Mouse (Mus musculus) intestine, postnatal 0 days (tissue): ENCODE measurements around the gene Tinagl1. TPM values are rescaled to one million over a fixed set of nuclear protein-coding genes. Genes with fewer than 3 reads are reported as not detected.

Experiments used
- ATAC-seq: fragments of 200-750 bp; cut with Nextera tagmentation; 2 replicates; pipeline ENCODE4 v1.8.0; 2017; ENCODE audit warnings: mild to moderate bottlenecking, moderate TSS enrichment, moderate library complexity
- H3K27ac ChIP-seq: fragments of 300-500 bp; sonication (generic); 2 replicates; pipeline ENCODE4 v1.5.1; 2014; ENCODE audit warnings: mild to moderate bottlenecking, low read depth, low read length, moderate library complexity
- H3K27me3 ChIP-seq: fragments of 300-500 bp; sonication (generic); replicated peaks from 2 replicates; pipeline ENCODE4 v1.6.1; 2014; ENCODE audit warnings: low read length, mixed read lengths; ENCODE audit not compliant: control insufficient read depth, insufficient read depth
- H3K36me3 ChIP-seq: fragments of 300-500 bp; sonication (generic); 2 replicates; pipeline ENCODE4 v1.6.1; 2014; ENCODE audit warnings: mild to moderate bottlenecking, moderate library complexity; ENCODE audit not compliant: control insufficient read depth, insufficient read depth
- H3K4me1 ChIP-seq: fragments of 300-500 bp; sonication (generic); replicated peaks from 2 replicates; pipeline ENCODE4 v1.6.1; 2014; ENCODE audit warnings: antibody characterized with exemption, low read length, mixed read lengths; ENCODE audit not compliant: control insufficient read depth, insufficient read depth
- H3K4me2 ChIP-seq: fragments of 300-500 bp; sonication (generic); replicated peaks from 2 replicates; pipeline ENCODE4 v1.6.1; 2014; ENCODE audit warnings: low read depth, mild to moderate bottlenecking, moderate library complexity
- H3K4me3 ChIP-seq: fragments of 300-500 bp; sonication (generic); 2 replicates; pipeline ENCODE4 v1.5.1; 2014; ENCODE audit warnings: low read depth, low read length
- H3K9ac ChIP-seq: fragments of 300-500 bp; sonication (generic); 2 replicates; pipeline ENCODE4 v1.6.1; 2014; ENCODE audit warnings: mild to moderate bottlenecking, low read depth, low read length
- H3K9me3 ChIP-seq: fragments of 300-500 bp; sonication (generic); 2 replicates; pipeline ENCODE4 v1.6.1; 2016; ENCODE audit warnings: mixed run types; ENCODE audit not compliant: control insufficient read depth
- CTCF ChIP-seq: sonication (generic); IDR thresholded peaks from 2 replicates; pipeline ENCODE4 v1.5.1; 2016; ENCODE audit warnings: low read depth, mild to moderate bottlenecking, control low read depth, antibody characterized with exemption, moderate library complexity
- WGBS: fragments of 180-500 bp; shearing (Covaris S2); extraction: QIAGEN DNeasy Blood & Tissue Kit; methylation state at CpG from one replicate; pipeline ENCODE4 v1.1.7; 2014; 5-methylcytosine and 5-hydroxymethylcytosine counted together
- polyA plus RNA-seq: library from polyadenylated mRNA; unstranded; fragments of >200 nt; fragmentation: Nextera tagmentation; extraction: Ambion mirVana; gene quantifications from 2 replicates; pipeline ENCODE4 v1.2.1, GENCODE M21; 2015

The Tinagl1 gene
- polyA plus RNA-seq, 1 experiment from 2014 or later = 88.8 TPM

- no peak for TF ChIP-seq CTCF
- 50% methylated on average over 9 of the region's 9 CpGs for WGBS
- Histone ChIP-seq H3K4me3 (no peak overlapping the region), H3K4me2 (no peak overlapping the region), H3K27ac (no peak overlapping the region), H3K9me3 (no peaks in the 10 kb centered on the region), H3K9ac (no peak overlapping the region), H3K4me1 (0 out of 2 replicates have a peak, but pooled peaks cover 5% of the 10 kb centered on the region), H3K36me3 (no peaks in the 10 kb centered on the region), H3K27me3 (peaks cover 39% of the 10 kb centered on the region)
- ATAC-seq = no peak
These were observed 33.9 kb downstream of the Tinagl1 start for GRCm38 (mm10) chr4:130140992-130141402.

GRCm38 (mm10) chr4:130139214-130139492 is 35.8 kb downstream of the Tinagl1 start, which contains the start of gene Hcrtr1:
Hcrtr1 (minus strand) TSS chr4:130139359.
- 2% methylated on average over 15 of the region's 15 CpGs for WGBS
- H3K9me3 ChIP-seq = no peaks in the 10 kb centered on the region
- H3K4me1 ChIP-seq = 0 out of 2 replicates have a peak, but pooled peaks cover 9% of the 10 kb centered on the region
- no peak for ATAC-seq
- peak within 1 kb of the TSS; percentile 29 for H3K4me3 ChIP-seq
- no peak for TF ChIP-seq CTCF
- peaks cover 39% of the 10 kb centered on the region for H3K27me3 ChIP-seq
- H3K4me2 ChIP-seq = peak within 1 kb of the TSS; percentile 58
- H3K9ac ChIP-seq = peak within 1 kb of the TSS; percentile 22; the same call in 1 of the 2 replicates
- no peak within 1 kb of the TSS for H3K27ac ChIP-seq
- H3K36me3 ChIP-seq = no peaks in the 10 kb centered on the region

DNA sequence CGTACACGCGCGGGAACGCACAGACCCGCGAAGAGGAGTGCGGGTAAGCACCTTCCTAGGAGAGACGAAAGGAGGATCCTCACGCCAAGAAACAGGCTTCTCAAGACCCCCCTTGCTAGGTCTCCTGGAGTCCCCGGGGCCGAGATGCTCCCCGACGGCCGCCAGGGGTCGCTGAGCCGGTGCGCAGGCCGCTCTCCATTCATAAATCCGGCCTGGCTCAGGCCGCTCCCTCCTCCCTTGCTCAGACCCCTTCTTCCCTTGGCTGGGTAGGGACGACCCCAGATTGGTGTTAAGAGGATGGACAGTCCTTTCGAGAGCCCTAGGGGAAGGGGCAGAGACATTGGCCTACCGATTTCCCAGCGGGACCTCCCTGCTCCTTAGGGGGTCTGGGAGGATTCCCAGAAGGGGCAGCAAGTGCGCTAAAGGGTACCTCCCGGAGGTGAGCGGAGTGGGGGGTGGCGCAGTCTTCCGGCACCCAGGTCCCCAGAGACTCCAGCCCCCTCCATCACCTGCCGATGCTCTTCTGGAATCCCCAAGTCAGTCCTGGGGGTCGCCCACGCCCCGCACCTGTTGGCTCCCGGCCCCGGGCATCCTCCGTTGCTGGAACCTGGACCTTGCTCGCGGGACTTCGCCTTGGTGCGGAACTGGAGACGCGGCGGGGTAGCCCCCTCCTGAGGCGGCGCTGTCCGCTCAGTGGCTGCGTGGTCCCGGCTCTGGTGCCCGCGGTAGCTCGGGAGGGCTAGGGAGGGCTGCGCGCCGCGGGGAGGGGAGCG is 36.3 kb downstream of the Tinagl1 start:
- TF ChIP-seq CTCF = peak; percentile 94
- H3K4me1 ChIP-seq = 0 out of 2 replicates have a peak, but pooled peaks cover 9% of the 10 kb centered on the region
- ATAC-seq = 0 out of 2 replicates have a peak, but pooled peaks have one; percentile 22
- H3K9me3 ChIP-seq = no peaks in the 10 kb centered on the region
- H3K4me3 ChIP-seq = peak overlapping the region; percentile 29
- H3K9ac ChIP-seq = peak overlapping the region; percentile 22; the same call in 1 of the 2 replicates
- H3K36me3 ChIP-seq = no peaks in the 10 kb centered on the region
- H3K4me2 ChIP-seq = peak overlapping the region; percentile 58
- whole genome bisulfite sequencing = under 1% methylated on average over 55 of the region's 57 CpGs
- no peak overlapping the region for H3K27ac ChIP-seq
- H3K27me3 ChIP-seq = peaks cover 39% of the 10 kb centered on the region

- H3K9me3 ChIP-seq = no peaks in the 10 kb centered on the region
These were observed 41.5 kb downstream of the Tinagl1 start for GRCm38 (mm10) chr4:130133399-130133798.

DNA sequence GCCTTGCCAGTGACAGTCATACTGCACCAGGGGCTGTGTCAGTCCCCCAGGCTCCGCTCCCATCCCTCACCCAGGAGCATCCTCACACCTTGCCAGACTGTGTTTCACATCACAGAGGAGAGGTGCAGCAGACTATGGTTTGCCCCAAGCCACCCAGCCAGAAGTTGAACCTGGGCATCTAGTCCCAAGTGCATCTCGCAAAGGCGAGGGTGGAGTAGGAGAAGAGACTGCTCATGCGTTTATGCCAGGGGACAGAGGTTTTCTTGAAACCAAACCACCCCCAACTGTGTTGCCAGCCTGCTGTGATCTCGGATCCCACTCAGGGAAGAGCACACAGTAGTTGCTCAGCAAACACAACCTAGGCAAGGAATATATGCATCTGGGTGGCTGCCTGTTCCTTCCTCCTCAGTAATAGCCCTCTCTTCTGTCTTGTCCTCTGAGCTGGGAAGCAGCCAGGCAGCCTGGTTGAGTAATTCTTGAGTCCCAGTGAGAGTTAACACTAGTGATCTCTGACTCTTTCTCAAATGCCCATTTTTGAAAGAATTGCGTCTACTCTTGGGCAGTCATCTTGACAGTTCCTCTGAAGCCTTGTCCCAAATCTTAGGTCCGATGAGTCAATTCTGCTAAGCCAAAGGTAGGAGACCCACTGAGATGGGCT is 43.3 kb downstream of the Tinagl1 start:
- peak overlapping the region; percentile 91 for H3K27ac ChIP-seq
- peaks cover 14% of the 10 kb centered on the region for H3K36me3 ChIP-seq
- H3K9me3 ChIP-seq = no peaks in the 10 kb centered on the region
- no peaks in the 10 kb centered on the region for H3K27me3 ChIP-seq
- TF ChIP-seq CTCF = no peak
- no peak; the same call in 1 of the 2 replicates for ATAC-seq
- no peak overlapping the region for H3K4me2 ChIP-seq
- no peak overlapping the region for H3K9ac ChIP-seq
- WGBS = 71% methylated on average over 7 of the region's 7 CpGs
- no peak overlapping the region for H3K4me3 ChIP-seq
- H3K4me1 ChIP-seq = peaks cover 19% of the 10 kb centered on the region; the same call in 1 of the 2 replicates

More at GRCm38 (mm10) chr4:130133399-130133798, 41.5 kb downstream of the Tinagl1 start:
- peak; percentile 53 for ATAC-seq
- Histone ChIP-seq H3K27me3 (peaks cover 12% of the 10 kb centered on the region), H3K4me3 (no peak overlapping the region), H3K4me2 (no peak overlapping the region), H3K9ac (no peak overlapping the region), H3K36me3 (no peaks in the 10 kb centered on the region; the same call in 1 of the 2 replicates), H3K4me1 (peaks cover 19% of the 10 kb centered on the region; the same call in 1 of the 2 replicates), H3K27ac (no peak overlapping the region)
- TF ChIP-seq CTCF = no peak
- 29% methylated on average over 6 of the region's 6 CpGs for WGBS
